Mouse (Mus musculus) midbrain, embryonic 14.5 days (tissue): ENCODE data around the gene Cfap57. TPM values are rescaled to one million over a fixed set of nuclear protein-coding genes. Genes with fewer than 3 reads are reported as not detected.
"Not testable (repeated sequence)": the region's sequence is repeated elsewhere in the genome, so short reads cannot be mapped to it uniquely, and the experiment has no call there.

Experiments used
- ATAC-seq: fragments of 200-750 bp; cut with Nextera tagmentation; 2 replicates; pipeline ENCODE4 v1.8.0; 2017; ENCODE audit warnings: moderate number of reproducible peaks, moderate library complexity; ENCODE audit not compliant: low FRiP score, low TSS enrichment
- DNase-seq: peaks from one replicate; pipeline ENCODE4 v3.0.0-alpha.2; 2015
- H3K27ac ChIP-seq: fragments of 300-500 bp; sonication (generic); replicated peaks from 2 replicates; pipeline ENCODE4 v1.5.1; 2014; ENCODE audit warnings: mild to moderate bottlenecking, low read depth, low read length, moderate library complexity
- H3K27me3 ChIP-seq: fragments of 300-500 bp; sonication (generic); 2 replicates; pipeline ENCODE4 v1.6.1; 2014; ENCODE audit warnings: low read length, control low read depth, mixed read lengths; ENCODE audit not compliant: control insufficient read depth, insufficient read depth
- H3K36me3 ChIP-seq: fragments of 300-500 bp; sonication (generic); 2 replicates; pipeline ENCODE4 v1.6.1; 2014; ENCODE audit warnings: low read length, control low read depth; ENCODE audit not compliant: control insufficient read depth, insufficient read depth
- H3K4me1 ChIP-seq: fragments of 300-500 bp; sonication (generic); 2 replicates; pipeline ENCODE4 v1.6.1; 2014; ENCODE audit warnings: mild to moderate bottlenecking, antibody characterized with exemption, low read length, control low read depth; ENCODE audit not compliant: control insufficient read depth, insufficient read depth
- H3K4me2 ChIP-seq: fragments of 300-500 bp; sonication (generic); 2 replicates; pipeline ENCODE4 v1.6.1; 2014; ENCODE audit warnings: mild to moderate bottlenecking, low read length, moderate library complexity
- H3K4me3 ChIP-seq: fragments of 300-500 bp; sonication (generic); replicated peaks from 2 replicates; pipeline ENCODE4 v1.5.1; 2014; ENCODE audit warnings: low read depth, low read length
- H3K9ac ChIP-seq: fragments of 300-500 bp; sonication (generic); replicated peaks from 2 replicates; pipeline ENCODE4 v1.6.1; 2014; ENCODE audit warnings: mild to moderate bottlenecking, low read length, moderate library complexity
- H3K9me3 ChIP-seq: fragments of 300-500 bp; sonication (generic); 2 replicates; pipeline ENCODE4 v1.6.1; 2016; ENCODE audit warnings: low read length, control low read depth, mixed read lengths; ENCODE audit not compliant: control insufficient read depth
- WGBS: fragments of 180-500 bp; shearing (Covaris S2); extraction: QIAGEN DNeasy Blood & Tissue Kit; methylation state at CpG from one replicate; pipeline ENCODE4 v1.1.7; 2014; 5-methylcytosine and 5-hydroxymethylcytosine counted together
- polyA plus RNA-seq: library from polyadenylated mRNA; unstranded; fragments of >200 nt; fragmentation: Nextera tagmentation; extraction: Ambion mirVana; gene quantifications from 2 replicates; pipeline ENCODE4 v1.2.1, GENCODE M21; 2014

The Cfap57 gene
- polyA plus RNA-seq, 1 experiment from 2014 or later = 1.8 TPM

DNA sequence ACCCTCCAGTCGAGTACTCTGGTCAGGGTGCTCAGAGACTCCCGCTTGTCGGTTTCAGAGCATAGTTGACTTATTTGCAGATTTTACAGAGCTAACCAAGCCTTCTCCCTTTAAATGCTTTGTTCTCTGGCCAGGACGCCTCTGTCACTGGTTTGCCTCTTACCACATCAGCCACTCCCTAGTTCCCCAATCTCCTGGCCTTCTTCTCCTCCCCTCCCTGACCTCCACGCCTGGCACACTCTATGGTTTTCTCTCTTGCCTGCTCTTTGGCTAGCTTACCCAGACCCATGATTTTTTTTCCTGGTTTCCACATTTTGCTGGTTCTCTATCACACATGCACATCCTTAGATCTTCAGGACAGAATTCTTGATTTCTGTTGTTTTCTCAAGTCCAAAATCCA is 102.4 kb downstream of the Cfap57 start:
- WGBS = 67% methylated on average over 5 of the region's 5 CpGs
- H3K27ac ChIP-seq = no peak overlapping the region
- no peak for DNase-seq

DNA sequence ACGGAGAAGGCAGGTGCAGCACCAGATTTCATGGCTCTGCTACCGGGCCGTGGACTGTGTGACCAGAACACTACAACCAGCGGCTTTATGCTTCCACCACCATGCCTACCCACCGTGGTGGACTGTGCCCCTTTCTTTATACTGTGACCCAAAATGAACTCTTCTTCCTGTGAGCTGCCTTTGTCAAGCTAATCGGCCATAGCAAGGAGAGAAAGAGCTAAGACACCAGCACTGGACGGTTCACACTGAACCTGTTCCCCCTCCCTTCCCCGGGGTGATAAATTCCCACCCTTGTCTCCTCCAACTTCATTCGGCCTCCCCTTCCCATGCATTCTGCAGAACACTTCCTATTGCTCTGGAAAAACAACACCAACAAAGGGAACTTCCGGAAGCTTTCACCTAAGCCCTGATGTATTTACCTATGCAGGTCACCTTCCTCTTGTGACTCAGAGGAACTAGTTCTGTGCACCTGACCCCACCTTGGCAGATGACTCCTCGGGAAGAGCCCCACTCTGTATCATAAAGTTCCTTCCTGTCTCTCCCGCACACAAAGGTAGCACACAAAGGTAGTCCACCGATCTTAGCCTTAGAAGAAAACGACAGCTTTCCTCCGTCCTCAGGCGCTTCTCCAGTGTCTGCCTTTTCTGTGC is 103.0 kb downstream of the Cfap57 start:
- H3K4me3 ChIP-seq = no peak overlapping the region
- ATAC-seq (no peak), DNase-seq (no peak)
- no peak overlapping the region for H3K9ac ChIP-seq
- peak overlapping the region; percentile 12; the same call in 1 of the 2 replicates for H3K4me2 ChIP-seq
- H3K27me3 ChIP-seq = no peaks in the 10 kb centered on the region
- H3K36me3 ChIP-seq = no peaks in the 10 kb centered on the region
- 31% methylated on average over 16 of the region's 16 CpGs for WGBS
- H3K4me1 ChIP-seq = peaks cover 5% of the 10 kb centered on the region
- H3K9me3 ChIP-seq = no peaks in the 10 kb centered on the region
- H3K27ac ChIP-seq = no peak overlapping the region

More for the DNA sequence above, 102.4 kb downstream of the Cfap57 start:
- Histone ChIP-seq H3K4me3 (no peak overlapping the region), H3K36me3 (no peaks in the 10 kb centered on the region), H3K4me1 (peaks cover 5% of the 10 kb centered on the region), H3K9ac (no peak overlapping the region), H3K4me2 (no peak overlapping the region), H3K27me3 (no peaks in the 10 kb centered on the region), H3K9me3 (no peaks in the 10 kb centered on the region)
- no peak for ATAC-seq

DNA sequence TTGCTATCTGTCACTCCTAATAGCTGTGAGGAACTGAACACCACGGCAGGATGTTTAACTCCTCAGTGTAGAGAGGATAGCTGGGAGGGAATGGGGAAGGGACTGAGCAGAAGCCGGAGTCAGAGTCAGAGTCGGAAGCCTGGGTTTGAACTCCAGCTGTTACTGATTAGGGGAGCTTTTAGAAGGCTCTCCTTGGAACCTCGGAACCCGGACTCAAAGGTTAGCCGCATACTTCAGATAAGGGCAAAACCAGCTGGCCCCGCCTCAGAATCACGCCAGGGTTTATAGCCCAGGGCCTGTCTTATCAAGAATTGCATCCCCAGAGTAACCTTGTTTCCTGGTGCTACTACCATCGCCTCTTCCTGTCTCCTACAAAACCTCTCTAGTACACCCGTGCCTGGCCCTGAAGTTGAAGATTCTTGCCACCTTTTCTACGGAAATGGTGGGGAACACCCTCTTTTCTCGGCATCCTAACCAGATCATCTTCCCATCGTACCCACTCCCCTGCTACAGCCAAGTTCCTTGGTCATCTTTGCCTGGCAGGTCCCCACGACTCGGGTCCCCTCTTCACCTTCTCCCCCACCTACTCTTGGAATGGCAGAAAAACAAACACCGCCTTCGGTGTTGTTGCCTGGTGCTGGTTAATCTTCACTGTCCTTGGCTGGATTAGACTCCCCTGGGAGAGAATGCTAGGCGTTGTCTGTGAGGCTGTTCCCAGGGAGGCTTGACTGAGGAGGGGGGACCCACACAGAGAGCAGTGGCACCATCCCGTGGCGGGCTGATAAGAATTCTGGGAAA is 103.7 kb downstream of the Cfap57 start:
- no peaks in the 10 kb centered on the region for H3K36me3 ChIP-seq
- H3K9ac ChIP-seq = no peak overlapping the region
- peaks cover 5% of the 10 kb centered on the region for H3K4me1 ChIP-seq
- DNase-seq (peak; percentile 55), ATAC-seq (no peak)
- WGBS = 28% methylated on average over 20 of the region's 20 CpGs
- H3K4me3 ChIP-seq = no peak overlapping the region
- H3K27me3 ChIP-seq = no peaks in the 10 kb centered on the region
- H3K4me2 ChIP-seq = peak overlapping the region; percentile 12; the same call in 1 of the 2 replicates
- no peaks in the 10 kb centered on the region for H3K9me3 ChIP-seq
- no peak overlapping the region for H3K27ac ChIP-seq

DNA sequence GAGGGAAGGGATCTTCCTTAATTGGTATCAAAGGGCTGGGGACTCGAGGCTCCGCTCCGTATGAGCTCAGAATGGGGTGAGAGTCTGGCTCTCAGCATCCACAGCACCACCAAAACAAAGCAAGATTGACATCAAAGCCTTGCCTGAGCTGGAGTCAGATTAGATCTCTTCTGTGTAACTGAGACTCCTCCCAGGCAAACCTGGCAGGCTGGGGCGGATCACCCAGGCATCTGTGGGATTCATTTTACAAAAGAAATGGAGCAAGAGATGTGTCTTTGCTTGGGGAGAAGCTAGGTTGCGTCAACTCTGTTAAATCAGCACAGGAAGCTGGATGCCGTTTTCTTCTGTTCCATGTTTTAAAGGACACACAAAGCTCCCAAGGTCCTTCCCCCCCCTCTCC is 111.5 kb downstream of the Cfap57 start:
- ATAC-seq (no peak), DNase-seq (peak; percentile 4)
- Histone ChIP-seq H3K4me2 (no peak overlapping the region), H3K9ac (no peak overlapping the region), H3K9me3 (no peaks in the 10 kb centered on the region), H3K4me1 (no peaks in the 10 kb centered on the region), H3K27me3 (no peaks in the 10 kb centered on the region), H3K4me3 (no peak overlapping the region), H3K27ac (no peak overlapping the region), H3K36me3 (no peaks in the 10 kb centered on the region)
- 4% methylated on average over 6 of the region's 6 CpGs for WGBS

DNA sequence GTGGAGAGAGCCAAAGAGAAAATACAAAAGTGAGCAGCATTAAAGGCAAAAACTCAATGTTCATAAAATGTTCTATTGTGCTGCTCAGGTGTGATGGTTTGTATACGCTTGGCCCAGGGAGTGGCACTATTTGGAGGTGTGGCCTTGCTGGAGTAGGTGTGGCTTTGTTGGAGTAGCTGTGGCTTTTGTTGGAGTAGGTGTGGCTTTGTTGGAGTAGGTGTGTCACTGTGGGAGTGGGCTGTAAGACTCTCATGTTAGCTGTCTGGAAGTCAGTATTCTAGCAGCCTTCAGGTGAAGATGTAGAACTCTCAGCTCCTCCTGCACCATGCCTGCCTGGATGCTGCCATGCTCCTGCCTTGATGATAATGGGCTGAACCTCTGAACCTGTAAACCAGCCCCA is 113.4 kb downstream of the Cfap57 start:
- 97% methylated on average over 1 of the region's 1 CpGs for WGBS

DNA sequence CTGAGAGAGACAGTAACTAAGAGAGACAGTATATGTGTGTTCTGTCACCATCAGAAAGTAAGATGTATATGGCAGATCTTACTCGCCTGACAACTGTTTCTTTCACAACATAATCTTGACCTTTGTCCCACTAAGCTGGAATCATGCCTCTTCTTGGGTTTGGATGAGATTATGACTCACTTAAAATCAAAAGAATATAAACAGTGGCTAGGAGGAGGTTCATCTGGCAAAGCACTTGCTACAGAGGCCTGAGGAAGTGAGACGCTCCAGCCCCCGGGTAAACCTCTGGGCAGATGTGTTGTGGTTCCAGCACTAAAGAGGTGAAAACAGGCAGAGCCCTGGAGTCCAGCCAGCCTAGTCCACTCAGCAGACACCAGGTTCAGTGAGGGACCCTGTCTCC is 115.0 kb downstream of the Cfap57 start:
- WGBS = 61% methylated on average over 3 of the region's 3 CpGs
- no peak overlapping the region for H3K4me2 ChIP-seq

More for the DNA sequence above, 113.4 kb downstream of the Cfap57 start:
- not testable (repeated sequence) for H3K4me1 ChIP-seq, H3K36me3 ChIP-seq, DNase-seq, ATAC-seq, H3K9ac ChIP-seq, H3K9me3 ChIP-seq, H3K4me2 ChIP-seq, H3K27me3 ChIP-seq, H3K4me3 ChIP-seq, H3K27ac ChIP-seq

More for the DNA sequence above, 115.0 kb downstream of the Cfap57 start:
- H3K9ac ChIP-seq = no peak overlapping the region
- H3K27ac ChIP-seq = no peak overlapping the region
- no peaks in the 10 kb centered on the region for H3K9me3 ChIP-seq
- no peaks in the 10 kb centered on the region for H3K4me1 ChIP-seq
- no peak for DNase-seq
- H3K36me3 ChIP-seq = no peaks in the 10 kb centered on the region
- ATAC-seq = no peak
- H3K4me3 ChIP-seq = no peak overlapping the region
- no peaks in the 10 kb centered on the region for H3K27me3 ChIP-seq

Other genes with a start within 250 kb of the Cfap57 start
- 13.2 and 14.7 TPM in 2 replicates for gene Szt2, start 211.5 kb downstream of the Cfap57 start, polyA plus RNA-seq
- 89.6 and 109 TPM in 2 replicates for gene Med8, start 211.4 kb downstream of the Cfap57 start, polyA plus RNA-seq
- gene Elovl1, start 192.7 kb downstream of the Cfap57 start, polyA plus RNA-seq = 14.0 and 25.0 TPM in 2 replicates
- 29.6 and 47.3 TPM in 2 replicates for gene Cdc20, start 183.4 kb downstream of the Cfap57 start, polyA plus RNA-seq
- 0.13 TPM in 1 of 2 replicates, not detected in the other for gene Mpl, start 163.3 kb downstream of the Cfap57 start, polyA plus RNA-seq
- gene Tie1, start 130.7 kb downstream of the Cfap57 start, polyA plus RNA-seq = 8.1 and 12.0 TPM in 2 replicates
- gene 2610528J11Rik, start 93.8 kb downstream of the Cfap57 start, polyA plus RNA-seq = not detected in 2 replicates
- gene Tmem125, start 76.7 kb downstream of the Cfap57 start, polyA plus RNA-seq = not detected in 2 replicates
- 106 and 117 TPM in 2 replicates for gene Ebna1bp2, start within 50 bp of the Cfap57 start, polyA plus RNA-seq
- not detected in 2 replicates for gene Olfr62, start 38.2 kb upstream of the Cfap57 start, polyA plus RNA-seq
- gene Olfr1342, start 72.0 kb upstream of the Cfap57 start, polyA plus RNA-seq = not detected in 2 replicates
- not detected in 2 replicates for gene Olfr1341, start 82.7 kb upstream of the Cfap57 start, polyA plus RNA-seq
- not detected in 2 replicates for gene Olfr1340, start 99.4 kb upstream of the Cfap57 start, polyA plus RNA-seq
- not detected in 2 replicates for gene Olfr1339, start 111.4 kb upstream of the Cfap57 start, polyA plus RNA-seq
- not detected in 2 replicates for gene Olfr1338, start 138.0 kb upstream of the Cfap57 start, polyA plus RNA-seq
- gene Olfr1337, start 161.8 kb upstream of the Cfap57 start, polyA plus RNA-seq = not detected in 2 replicates
- not detected in 2 replicates for gene Olfr1335, start 189.2 kb upstream of the Cfap57 start, polyA plus RNA-seq
- not detected in 2 replicates for gene Olfr1333, start 215.5 kb upstream of the Cfap57 start, polyA plus RNA-seq
- not detected in 2 replicates for gene Olfr1331, start 243.9 kb upstream of the Cfap57 start, polyA plus RNA-seq